Mouse (Mus musculus): ENCODE data around the gene Aipl1. TPM values are rescaled to one million over a fixed set of nuclear protein-coding genes. Genes with fewer than 3 reads are reported as not detected.

The Aipl1 gene
- polyA plus RNA-seq, 1 experiment: 0.19 TPM

GRCm38 (mm10) chr11:72010940-72011722 lies 26.2 kb downstream of the Aipl1 start:
- 59% methylated on average over 9 of the region's 9 CpGs for WGBS
- TF ChIP-seq CTCF (IDR thresholded peaks at IDR 0.05; ENCODE audit: extremely low read depth, insufficient read depth, insufficient read length, insufficient replicate concordance) (no peak), POLR2A (IDR thresholded peaks at IDR 0.05; ENCODE audit: low read depth, low read length) (no peak)
- Histone ChIP-seq H3K27ac (ENCODE audit: insufficient read depth, low read length) (no peak overlapping the region), H3K4me1 (ENCODE audit: control insufficient read depth, insufficient read depth, insufficient read length) (no peaks in the 10 kb centered on the region; the same call in 1 of the 2 replicates), H3K27me3 (ENCODE audit: control insufficient read depth, insufficient read depth, low read length) (no peaks in the 10 kb centered on the region), H3K4me3 (ENCODE audit: extremely low read depth, insufficient read depth, insufficient read length) (no peak overlapping the region), H3K36me3 (ENCODE audit: control insufficient read depth, insufficient read depth, low read length) (no peaks in the 10 kb centered on the region)
- DNase-seq (ENCODE audit: low read depth in 1 of 2, low spot score in 2 of 2): no peak

DNA sequence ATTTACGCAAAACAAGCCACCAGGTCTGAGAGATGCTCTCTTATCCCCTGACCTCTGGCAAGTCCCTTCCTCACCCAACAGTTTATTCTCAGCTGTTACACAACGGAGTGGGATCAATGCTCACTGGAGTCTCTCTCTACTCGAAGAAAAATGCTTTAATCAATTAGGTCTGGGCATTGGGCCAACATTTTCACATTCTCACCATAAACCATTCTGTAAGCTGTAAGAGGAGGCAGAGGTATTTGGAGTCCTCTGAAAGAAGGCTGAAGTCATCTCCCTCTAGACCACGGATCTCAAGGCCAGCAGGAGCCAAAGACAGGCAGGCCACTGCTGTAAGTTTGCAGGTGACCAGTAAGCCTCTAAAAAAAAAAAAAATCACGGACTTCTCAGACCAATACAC lies 26.9 kb downstream of the Aipl1 start:
- no peaks in the 10 kb centered on the region; the same call in 1 of the 2 replicates for H3K4me1 ChIP-seq (ENCODE audit: control insufficient read depth, insufficient read depth, insufficient read length)
- 76% methylated on average over 5 of the region's 5 CpGs for WGBS
- no peaks in the 10 kb centered on the region for H3K27me3 ChIP-seq (ENCODE audit: control insufficient read depth, insufficient read depth, low read length)
- no peak for TF ChIP-seq CTCF (IDR thresholded peaks at IDR 0.05; ENCODE audit: extremely low read depth, insufficient read depth, insufficient read length, insufficient replicate concordance)
- TF ChIP-seq POLR2A (IDR thresholded peaks at IDR 0.05; ENCODE audit: low read depth, low read length): no peak
- DNase-seq (ENCODE audit: low read depth in 1 of 2, low spot score in 2 of 2): no peak
- no peak overlapping the region for H3K27ac ChIP-seq (ENCODE audit: insufficient read depth, low read length)
- no peaks in the 10 kb centered on the region for H3K36me3 ChIP-seq (ENCODE audit: control insufficient read depth, insufficient read depth, low read length)
- no peak overlapping the region for H3K4me3 ChIP-seq (ENCODE audit: extremely low read depth, insufficient read depth, insufficient read length)

DNA sequence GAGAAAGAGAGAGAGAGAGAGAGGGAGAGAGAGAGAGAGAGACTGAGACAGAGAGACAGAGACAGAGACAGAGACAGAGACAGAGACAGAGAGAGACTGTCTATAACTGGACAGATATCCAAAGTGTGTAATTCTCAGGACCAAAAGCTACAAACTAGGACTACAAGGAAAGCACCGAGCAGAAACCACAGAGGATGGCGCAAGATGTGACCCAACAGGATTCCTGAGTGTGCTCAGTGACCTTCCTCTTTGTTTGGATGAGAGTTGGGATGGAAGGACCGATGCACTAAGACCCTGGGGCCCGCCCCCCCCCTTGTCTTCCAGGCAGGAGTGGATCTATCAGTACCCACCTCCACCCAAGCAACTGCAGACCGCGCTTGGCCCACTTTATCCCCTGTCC lies 31.8 kb downstream of the Aipl1 start:
- H3K4me1 ChIP-seq (ENCODE audit: control insufficient read depth, insufficient read depth, insufficient read length): no peaks in the 10 kb centered on the region
- no peak for DNase-seq (ENCODE audit: low read depth in 1 of 2, low spot score in 2 of 2)
- TF ChIP-seq CTCF (IDR thresholded peaks at IDR 0.05; ENCODE audit: extremely low read depth, insufficient read depth, insufficient read length, insufficient replicate concordance) (no peak), POLR2A (IDR thresholded peaks at IDR 0.05; ENCODE audit: low read depth, low read length) (no peak)
- H3K27me3 ChIP-seq (ENCODE audit: control insufficient read depth, insufficient read depth, low read length): no peaks in the 10 kb centered on the region
- H3K36me3 ChIP-seq (ENCODE audit: control insufficient read depth, insufficient read depth, low read length): no peaks in the 10 kb centered on the region
- 91% methylated on average over 6 of the region's 6 CpGs for WGBS
- no peak overlapping the region for H3K4me3 ChIP-seq (ENCODE audit: extremely low read depth, insufficient read depth, insufficient read length)
- no peak overlapping the region for H3K27ac ChIP-seq (ENCODE audit: insufficient read depth, low read length)

DNA sequence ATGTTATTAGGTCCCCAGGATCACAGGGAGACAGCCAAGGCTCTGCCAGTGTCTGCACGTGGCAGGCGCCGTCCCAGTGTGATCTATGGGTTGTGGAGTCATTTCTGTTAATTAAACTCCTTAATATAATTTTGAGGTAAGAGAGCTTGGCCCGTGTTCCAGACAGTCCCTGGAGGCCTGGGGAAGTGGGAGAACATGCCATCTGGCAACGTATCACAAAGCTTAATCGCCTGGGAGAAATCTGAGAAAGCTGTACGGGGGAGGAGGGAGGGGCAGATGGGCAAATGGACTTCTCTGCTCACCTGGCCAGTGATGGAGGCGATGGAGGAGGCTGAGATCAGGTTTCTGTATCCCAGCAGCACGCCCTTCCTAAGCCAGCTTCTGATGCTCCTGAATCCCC lies 34.1 kb downstream of the Aipl1 start:
- no peak for DNase-seq (ENCODE audit: low read depth in 1 of 2, low spot score in 2 of 2)
- TF ChIP-seq CTCF (IDR thresholded peaks at IDR 0.05; ENCODE audit: extremely low read depth, insufficient read depth, insufficient read length, insufficient replicate concordance) (no peak), POLR2A (IDR thresholded peaks at IDR 0.05; ENCODE audit: low read depth, low read length) (no peak)
- H3K27ac ChIP-seq (ENCODE audit: insufficient read depth, low read length): no peak overlapping the region
- 81% methylated on average over 9 of the region's 9 CpGs for WGBS
- H3K4me3 ChIP-seq (ENCODE audit: extremely low read depth, insufficient read depth, insufficient read length): no peak overlapping the region
- no peaks in the 10 kb centered on the region for H3K4me1 ChIP-seq (ENCODE audit: control insufficient read depth, insufficient read depth, insufficient read length)
- H3K27me3 ChIP-seq (ENCODE audit: control insufficient read depth, insufficient read depth, low read length): no peaks in the 10 kb centered on the region
- H3K36me3 ChIP-seq (ENCODE audit: control insufficient read depth, insufficient read depth, low read length): no peaks in the 10 kb centered on the region

GRCm38 (mm10) chr11:72002138-72002853 lies 35.0 kb downstream of the Aipl1 start:
- H3K4me3 ChIP-seq (ENCODE audit: extremely low read depth, insufficient read depth, insufficient read length): no peak overlapping the region
- DNase-seq (ENCODE audit: low read depth in 1 of 2, low spot score in 2 of 2): peak in 1 of 2 experiments; percentile 14
- H3K36me3 ChIP-seq (ENCODE audit: control insufficient read depth, insufficient read depth, low read length): no peaks in the 10 kb centered on the region
- WGBS: 52% methylated on average over 13 of the region's 13 CpGs
- H3K4me1 ChIP-seq (ENCODE audit: control insufficient read depth, insufficient read depth, insufficient read length): no peaks in the 10 kb centered on the region
- H3K27ac ChIP-seq (ENCODE audit: insufficient read depth, low read length): no peak overlapping the region
- TF ChIP-seq CTCF (IDR thresholded peaks at IDR 0.05; ENCODE audit: extremely low read depth, insufficient read depth, insufficient read length, insufficient replicate concordance) (peak; percentile 57; the same call in 1 of the 2 replicates), POLR2A (IDR thresholded peaks at IDR 0.05; ENCODE audit: low read depth, low read length) (no peak)
- H3K27me3 ChIP-seq (ENCODE audit: control insufficient read depth, insufficient read depth, low read length): no peaks in the 10 kb centered on the region

GRCm38 (mm10) chr11:72000194-72000593 lies 37.1 kb downstream of the Aipl1 start:
- no peak overlapping the region for H3K4me3 ChIP-seq (ENCODE audit: extremely low read depth, insufficient read depth, insufficient read length)
- no peak overlapping the region for H3K27ac ChIP-seq (ENCODE audit: insufficient read depth, low read length)
- TF ChIP-seq CTCF (IDR thresholded peaks at IDR 0.05; ENCODE audit: extremely low read depth, insufficient read depth, insufficient read length, insufficient replicate concordance) (no peak), POLR2A (IDR thresholded peaks at IDR 0.05; ENCODE audit: low read depth, low read length) (no peak)
- H3K4me1 ChIP-seq (ENCODE audit: control insufficient read depth, insufficient read depth, insufficient read length): no peaks in the 10 kb centered on the region; the same call in 1 of the 2 replicates
- WGBS: 45% methylated on average over 6 of the region's 6 CpGs
- DNase-seq (ENCODE audit: low read depth in 1 of 2, low spot score in 2 of 2): no peak
- no peaks in the 10 kb centered on the region for H3K27me3 ChIP-seq (ENCODE audit: control insufficient read depth, insufficient read depth, low read length)
- H3K36me3 ChIP-seq (ENCODE audit: control insufficient read depth, insufficient read depth, low read length): no peaks in the 10 kb centered on the region
